Mouse (Mus musculus) hematopoietic multipotent progenitor cell, adult 10-12 weeks (in vitro differentiated cells): ENCODE results near the gene Ncaph2. TPM values are rescaled to one million over a fixed set of nuclear protein-coding genes. Genes with fewer than 3 reads are reported as not detected.

Source experiments
- polyA plus RNA-seq: library from polyadenylated mRNA; stranded (reverse); fragments of >175 nt; gene quantifications from 2 replicates; pipeline ENCODE4 v1.2.3, GENCODE M21; 2012; ENCODE audit warnings: low replicate concordance

Gene Ncaph2
- 47.9 and 48.1 TPM in 2 replicates for polyA plus RNA-seq

DNA sequence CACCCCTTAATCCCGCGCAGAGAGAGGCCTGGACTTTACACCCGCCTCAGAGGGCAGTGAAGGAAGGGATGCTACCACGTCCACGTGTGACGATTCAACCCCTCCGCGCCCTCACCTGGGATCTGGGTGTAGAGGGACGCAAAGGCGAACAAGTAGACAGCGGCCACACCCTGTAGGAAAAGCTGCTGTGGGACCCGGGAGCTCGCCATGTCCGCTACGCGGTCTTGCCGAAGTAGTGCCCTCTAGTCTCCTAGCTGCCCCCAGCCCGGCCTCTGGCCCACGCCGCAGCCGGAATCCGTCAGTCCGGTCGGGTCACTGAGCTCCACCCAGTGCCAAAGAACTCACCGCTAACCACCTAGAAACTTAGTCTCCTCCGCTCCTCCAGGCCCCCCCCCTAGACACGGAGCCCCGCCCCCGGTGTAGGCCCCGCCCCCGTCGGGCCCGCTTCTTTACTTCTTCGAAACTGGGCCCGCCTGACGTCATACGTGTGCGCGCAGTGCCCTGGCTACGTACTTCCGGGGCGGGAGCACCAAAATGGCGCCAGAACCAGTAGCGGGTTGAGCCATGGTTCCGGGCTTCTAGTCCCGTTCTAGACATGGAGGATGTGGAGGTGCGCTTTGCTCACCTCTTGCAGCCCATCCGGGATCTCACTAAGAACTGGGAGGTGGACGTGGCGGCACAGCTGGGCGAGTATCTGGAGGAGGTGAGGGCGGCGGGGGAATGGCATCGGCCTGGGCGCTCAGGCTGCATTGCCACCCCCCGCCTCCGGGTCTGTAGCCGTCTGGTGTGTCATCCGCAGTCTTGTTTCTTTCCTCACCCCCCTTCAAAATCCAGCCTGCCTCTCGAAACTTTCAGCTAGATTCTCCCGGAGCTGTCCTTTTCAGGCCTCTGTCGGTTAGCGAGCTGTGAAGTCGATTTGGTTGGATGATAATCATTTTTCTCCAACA is at the start of gene Ncaph2, which contains the start of gene Lmf2:
Gene Ncaph2 (plus strand): TSS at position 479 of the 947 bp plus-strand sequence.
Gene Lmf2 (minus strand): TSS at position 419 of the 947 bp plus-strand sequence.

DNA sequence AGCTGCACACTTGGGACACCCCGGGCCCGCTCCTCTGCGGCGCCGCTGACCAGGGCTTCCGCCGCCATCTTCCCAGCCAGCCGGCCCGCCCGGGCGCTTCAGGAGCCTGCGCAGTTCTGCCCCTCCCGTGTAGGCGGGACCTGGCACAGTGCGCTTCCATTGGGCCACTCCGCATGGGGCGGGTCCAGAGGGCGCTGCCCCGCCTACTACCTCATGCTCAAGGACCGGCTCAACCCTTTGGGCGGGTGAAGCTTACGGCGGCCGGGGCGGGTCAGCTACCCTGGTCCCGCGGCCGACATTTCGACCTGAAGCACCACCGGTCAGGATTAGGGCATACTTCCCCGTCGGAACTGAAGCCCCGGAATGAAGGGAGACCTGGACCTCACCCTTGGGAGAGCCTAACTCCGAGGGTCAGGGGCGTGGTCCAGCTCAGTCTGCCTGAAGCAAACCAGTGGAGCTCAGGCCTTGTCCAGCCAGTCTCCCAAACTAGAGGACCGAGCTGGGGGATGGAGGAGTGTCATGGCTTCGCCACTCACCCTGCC is 40.3 kb upstream of the Ncaph2 start, which contains the start of gene Sbf1:
Gene Sbf1 (minus strand): TSS at position 122 of the 542 bp plus-strand sequence.

DNA sequence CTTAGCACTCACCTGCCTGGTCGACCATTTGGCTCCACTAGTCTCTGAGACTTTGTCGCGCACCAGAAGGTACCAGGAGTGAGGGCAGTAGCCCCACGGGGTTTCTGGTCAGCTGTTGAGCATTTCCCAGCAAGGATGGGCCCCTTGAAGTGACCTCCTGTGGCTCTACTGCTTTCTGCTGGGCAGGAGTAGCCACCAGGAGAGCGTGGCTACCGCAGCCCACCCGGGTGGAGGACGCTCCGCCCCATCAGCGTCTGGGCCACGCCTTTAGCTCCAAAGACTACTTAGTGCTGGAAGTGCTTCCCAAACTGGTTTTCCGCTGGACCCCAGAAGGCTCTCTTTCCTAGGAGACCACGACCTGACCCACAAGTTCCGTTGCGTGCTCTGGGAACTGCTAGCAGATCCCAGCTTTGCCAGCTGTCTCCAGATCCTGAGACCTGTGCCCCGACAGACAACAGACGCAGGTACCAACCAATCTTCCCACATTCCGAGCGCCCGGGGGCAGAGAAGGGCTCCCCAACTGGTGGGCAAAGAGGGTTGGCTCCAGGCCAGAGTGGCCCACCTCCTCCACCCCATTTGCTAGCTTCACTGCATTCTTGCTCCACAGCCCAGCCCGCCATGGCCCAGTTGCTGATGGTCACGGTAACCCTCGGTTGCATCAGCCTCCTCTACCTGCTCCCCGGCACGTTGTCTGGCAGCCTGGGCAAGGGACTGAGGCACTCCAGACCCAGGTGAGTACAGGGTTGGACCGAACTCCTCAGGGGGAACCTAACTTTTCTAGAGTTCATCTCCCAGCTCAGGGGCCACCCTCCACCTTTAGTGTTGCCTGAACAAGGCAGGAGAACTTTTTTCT is 32.6 kb upstream of the Ncaph2 start, which contains the start of gene Adm2:
Gene Adm2 (plus strand): TSS at position 51 of the 853 bp plus-strand sequence.

DNA sequence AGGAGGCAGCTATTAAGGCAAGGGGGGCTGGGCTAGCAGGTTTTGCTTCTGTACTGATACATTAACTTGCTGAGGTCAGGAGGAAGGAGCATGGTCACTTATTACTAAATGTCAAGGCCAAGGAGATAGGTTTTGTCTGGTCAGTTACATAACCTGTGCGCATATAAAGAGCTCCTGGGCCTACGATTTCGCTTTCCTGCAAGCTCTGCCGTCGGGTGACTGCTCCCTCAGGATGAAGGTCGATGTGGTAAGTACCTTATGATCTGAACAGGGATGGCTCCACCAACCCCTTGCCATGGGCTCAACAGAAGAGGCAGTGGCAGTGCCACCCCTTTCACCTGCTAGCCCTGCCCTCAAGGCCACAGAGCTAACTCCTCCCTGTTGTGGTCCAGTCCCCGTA is 21.2 kb upstream of the Ncaph2 start, which contains the start of gene Miox:
Gene Miox (plus strand): TSS at position 128 of the 400 bp plus-strand sequence.

DNA sequence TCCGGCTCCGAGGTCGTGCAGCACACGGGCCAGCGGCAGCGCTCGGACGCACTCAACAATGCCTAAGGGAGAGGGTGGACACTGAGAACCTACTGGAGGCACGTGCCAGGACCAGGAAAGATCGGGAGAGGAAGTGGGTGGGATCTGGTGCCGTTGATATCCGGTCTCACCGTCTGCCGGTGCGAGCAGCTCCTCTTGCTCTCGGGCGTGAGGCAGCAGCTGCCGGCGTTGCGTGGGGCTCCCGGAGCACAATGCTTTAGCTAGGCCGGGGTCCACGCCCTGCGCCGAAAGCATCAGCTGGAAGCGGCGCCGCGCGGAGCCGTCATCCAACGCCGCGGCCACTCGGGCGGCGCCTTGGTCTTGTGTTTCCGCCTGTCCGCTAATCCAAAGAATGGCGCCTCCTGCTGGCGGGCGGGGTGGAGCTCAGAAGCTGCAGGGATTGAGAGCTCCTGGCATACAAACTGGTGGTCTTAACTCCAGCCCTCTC is 18.3 kb downstream of the Ncaph2 start, which contains the start of gene Sco2:
Gene Sco2 (minus strand): TSS at position 85 of the 487 bp plus-strand sequence.

DNA sequence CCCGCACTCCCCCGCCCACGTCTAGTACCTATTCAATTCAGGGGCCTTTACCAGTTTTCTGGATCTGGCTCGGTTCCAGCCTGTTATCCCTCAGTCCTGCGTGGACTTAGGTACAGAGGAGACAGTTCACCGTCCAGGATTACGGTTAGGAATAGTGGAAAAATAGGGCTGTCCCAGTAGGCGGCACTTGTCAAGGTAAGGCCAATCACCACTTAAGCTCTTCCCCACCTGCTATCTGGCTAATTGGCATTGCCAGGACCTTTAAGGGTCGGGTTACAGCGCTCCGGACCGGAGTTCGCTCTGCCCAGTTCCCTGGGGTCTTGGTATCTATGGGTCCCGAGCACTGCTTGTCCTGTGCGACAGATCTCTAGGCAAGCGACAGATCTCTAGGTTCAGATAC is 21.4 kb downstream of the Ncaph2 start, which contains the start of gene Tymp:
Gene Tymp (minus strand): TSS at position 83 of the 400 bp plus-strand sequence.

GRCm38 (mm10) chr15:89378831-89379401 is 23.4 kb downstream of the Ncaph2 start, which contains the start of gene Odf3b:
TSS of gene Odf3b (minus strand) at chr15:89379282.

DNA sequence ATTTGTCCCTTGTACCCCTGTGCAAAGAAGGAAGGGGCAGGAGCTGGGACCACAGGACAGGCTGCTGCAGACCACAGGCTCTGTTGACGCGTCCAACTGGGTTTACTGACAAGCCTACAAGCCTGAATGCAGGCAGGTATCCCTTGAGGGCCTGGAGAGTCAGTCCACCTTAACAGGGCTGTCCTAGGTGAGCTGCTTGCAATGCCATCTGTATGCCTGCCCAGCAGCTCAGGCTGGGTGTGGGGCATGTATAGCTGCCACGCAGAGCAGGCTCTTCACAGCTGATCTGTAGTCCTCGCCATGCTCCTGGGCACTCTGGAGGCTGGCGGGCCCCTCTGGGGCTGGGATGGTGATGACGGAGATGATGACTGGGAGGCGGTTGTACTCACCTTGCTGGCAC is 29.1 kb downstream of the Ncaph2 start, which contains the start of gene Klhdc7b:
Gene Klhdc7b (plus strand): TSS at position 301 of the 400 bp plus-strand sequence.

DNA sequence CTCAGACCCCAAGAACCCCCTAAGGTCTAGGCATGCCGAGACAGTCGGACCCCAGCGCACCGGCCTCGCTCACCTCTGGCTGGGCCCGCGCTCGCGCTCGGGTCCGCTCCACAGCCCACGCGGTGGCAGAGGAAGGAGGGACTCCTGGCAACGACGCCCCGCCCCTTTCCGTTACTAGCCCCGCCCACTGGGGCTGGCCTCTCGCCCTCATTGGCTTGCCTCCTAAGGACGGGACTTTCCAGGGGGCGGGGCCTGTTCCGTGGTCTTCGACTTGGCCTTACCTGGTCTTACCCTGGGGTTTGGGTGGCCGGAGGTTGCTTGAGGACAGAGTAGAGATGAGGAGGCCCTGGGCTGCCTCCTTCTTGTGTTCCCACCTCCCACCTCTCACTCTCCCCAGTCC is 54.6 kb downstream of the Ncaph2 start, which contains the start of gene Syce3:
Gene Syce3 (minus strand): TSS at position 386 of the 400 bp plus-strand sequence.

Other genes starting within 250 kb of the Ncaph2 start
- 52.9 and 64.3 TPM in 2 replicates for gene Tubgcp6, start 232.6 kb upstream of the Ncaph2 start, polyA plus RNA-seq
- 7.1 and 39.2 TPM in 2 replicates for gene Hdac10, start 227.0 kb upstream of the Ncaph2 start, polyA plus RNA-seq
- gene Mapk12, start 215.0 kb upstream of the Ncaph2 start, polyA plus RNA-seq: 5.9 and 9.3 TPM in 2 replicates
- gene Mapk11, start 206.1 kb upstream of the Ncaph2 start, polyA plus RNA-seq: 13.6 and 30.8 TPM in 2 replicates
- gene Plxnb2, start 174.9 kb upstream of the Ncaph2 start, polyA plus RNA-seq: 114 and 275 TPM in 2 replicates
- 28.6 and 33.7 TPM in 2 replicates for gene Dennd6b, start 159.2 kb upstream of the Ncaph2 start, polyA plus RNA-seq
- 175 and 371 TPM in 2 replicates for gene Ppp6r2, start 144.2 kb upstream of the Ncaph2 start, polyA plus RNA-seq
- 316 and 384 TPM in 2 replicates for gene Sbf1, start 40.4 kb upstream of the Ncaph2 start, polyA plus RNA-seq
- gene Adm2, start 33.0 kb upstream of the Ncaph2 start, polyA plus RNA-seq: 0.31 TPM in 1 of 2 replicates, not detected in the other
- gene Miox, start 21.3 kb upstream of the Ncaph2 start, polyA plus RNA-seq: not detected in 2 replicates
- gene Lmf2, start 60 bp upstream of the Ncaph2 start, polyA plus RNA-seq: 107 and 187 TPM in 2 replicates
- gene Sco2, start 18.1 kb downstream of the Ncaph2 start, polyA plus RNA-seq: 35.5 and 46.3 TPM in 2 replicates
- 1.3 and 2.9 TPM in 2 replicates for gene Tymp, start 21.3 kb downstream of the Ncaph2 start, polyA plus RNA-seq
- 1.4 and 3.2 TPM in 2 replicates for gene Odf3b, start 23.6 kb downstream of the Ncaph2 start, polyA plus RNA-seq
- gene Klhdc7b, start 29.2 kb downstream of the Ncaph2 start, polyA plus RNA-seq: not detected in 2 replicates
- not detected in 2 replicates for gene Syce3, start 54.8 kb downstream of the Ncaph2 start, polyA plus RNA-seq
- gene Cpt1b, start 70.1 kb downstream of the Ncaph2 start, polyA plus RNA-seq: 0.33 and 2.2 TPM in 2 replicates
- gene C730034F03Rik, start 73.9 kb downstream of the Ncaph2 start, polyA plus RNA-seq: 0.24 and 0.42 TPM in 2 replicates
- 0.86 and 3.8 TPM in 2 replicates for gene Gm44502, start 74.0 kb downstream of the Ncaph2 start, polyA plus RNA-seq
- 150 and 271 TPM in 2 replicates for gene Chkb, start 74.2 kb downstream of the Ncaph2 start, polyA plus RNA-seq
- gene Mapk8ip2, start 98.2 kb downstream of the Ncaph2 start, polyA plus RNA-seq: 0.02 TPM in 1 of 2 replicates, not detected in the other
- gene Arsa, start 121.7 kb downstream of the Ncaph2 start, polyA plus RNA-seq: 51.3 and 54.9 TPM in 2 replicates
- 1.6 and 7.3 TPM in 2 replicates for gene Shank3, start 143.9 kb downstream of the Ncaph2 start, polyA plus RNA-seq
- 0.08 TPM in 1 of 2 replicates, not detected in the other for gene Acr, start 212.6 kb downstream of the Ncaph2 start, polyA plus RNA-seq
- 3.7 and 4.4 TPM in 2 replicates for gene Rabl2, start 236.2 kb downstream of the Ncaph2 start, polyA plus RNA-seq